Mouse (Mus musculus) left cerebral cortex, postnatal 14 days (tissue): Measurements from ENCODE around the gene Gpr101. TPM values are rescaled to one million over a fixed set of nuclear protein-coding genes. Genes with fewer than 3 reads are reported as not detected.

Source experiments
- DNase-seq, 2 experiments: peaks; one replicate each; pipeline ENCODE4 v3.0.0; 2021 to 2022; ENCODE audit warnings: low spot score in 2 of 2, mixed read lengths in 1 of 2
- intact Hi-C: fragments of 180-260 bp; cut with DNase I; formaldehyde crosslinking; loops from one replicate; pipeline ENCODE4 v1.15.1; 2025
- long read RNA-seq, 2 experiments: library from polyadenylated mRNA; stranded (forward); transcript quantifications; one replicate each; pipeline ENCODE4 v2.0.0; 2021
- total RNA-seq, 2 experiments: library from RNA; stranded (reverse); gene quantifications; 2 replicates each; pipeline ENCODE4 v1.2.3; 2021

Gpr101 gene
- 1 to 10 TPM; 1.9 to 5.7 TPM for total RNA-seq
- long read RNA-seq, experiment 1, full-length matches to known transcripts: 1 of 1 reads
- long read RNA-seq, experiment 1, partial matches to known transcripts: 0 of 1 reads
- long read RNA-seq, experiment 1, other reads (novel, unspliced or antisense): 0 of 1 reads
- long read RNA-seq, experiment 2: 0 reads

DNA sequence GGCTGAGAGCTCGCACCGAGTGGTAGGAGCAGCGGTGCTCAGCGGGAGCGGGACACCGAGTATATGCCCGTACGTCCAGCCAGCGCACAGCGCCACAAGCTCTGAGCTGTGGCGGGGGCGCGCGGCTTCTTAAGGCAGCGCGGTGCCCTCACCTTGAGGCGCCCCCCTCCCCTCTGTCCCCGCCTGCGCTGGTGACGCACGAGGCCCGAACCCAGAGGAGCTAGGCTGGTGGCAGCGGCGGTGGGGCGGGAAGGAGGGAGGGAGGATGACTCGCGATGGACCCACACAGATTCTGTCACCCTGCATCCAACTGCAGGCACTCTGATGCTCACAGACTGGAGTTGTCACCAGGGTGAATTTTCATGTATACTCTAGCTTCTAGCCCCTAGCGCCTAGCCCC is at the start of gene Gpr101:
Gene Gpr101 (minus strand): TSS at position 124 of the 400 bp plus-strand sequence.
- intact Hi-C loops: no loop called here
- DNase-seq: peak in 1 of 2 experiments; percentile 9

GRCm38 (mm10) chrX:57521117-57522095 is 17.8 kb upstream of the Gpr101 start:
- peak in 1 of 2 experiments; percentile 7 for DNase-seq
- intact Hi-C loops: no loop called here

GRCm38 (mm10) chrX:57506247-57506646 is 2.7 kb upstream of the Gpr101 start:
- intact Hi-C loops: no loop called here
- DNase-seq: no peak

Other genes with a start within 250 kb of the Gpr101 start
- gene Arhgef6, start 165.0 kb downstream of the Gpr101 start, total RNA-seq: 10 to 100 TPM in 1 of 2 experiments, 1 to 10 TPM in 1; 10.0 to 12.9 TPM
- gene Rbmx, start 110.7 kb downstream of the Gpr101 start, total RNA-seq: 10 to 100 TPM; 42.9 to 46.7 TPM
- gene Gm364, start 94.6 kb downstream of the Gpr101 start, total RNA-seq: not detected